Mouse (Mus musculus) lung, postnatal 4 days (tissue): ENCODE data around the gene Rasd1.

ENCODE experiments used
- DNase-seq, 2 experiments: peaks; one replicate each; pipeline ENCODE4 v3.0.0; 2021

The Rasd1 gene

DNA sequence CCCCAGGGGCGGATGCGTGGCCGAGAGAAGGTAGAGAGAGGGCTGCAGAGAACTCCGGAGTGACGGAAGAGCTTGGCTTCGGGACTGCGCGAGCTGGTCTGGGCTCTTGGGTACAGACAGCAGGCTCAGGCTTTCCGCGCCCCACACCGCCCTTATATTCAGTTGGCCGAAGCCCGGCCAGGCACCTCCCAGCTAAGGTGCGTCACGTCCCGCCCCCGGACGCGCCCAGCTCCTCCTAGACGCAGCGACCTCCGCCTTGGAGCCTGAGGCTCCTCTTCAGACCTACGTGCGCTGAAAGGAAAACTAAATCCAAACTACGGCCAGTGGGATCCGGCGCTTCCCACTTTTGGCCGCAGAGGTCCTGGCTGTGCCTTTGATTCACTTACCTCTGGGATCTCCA, at the start of gene Rasd1:
TSS of gene Rasd1 (minus strand) at position 127 of the 400 bp plus-strand sequence.
- peak; percentile 90 to 93 for DNase-seq

DNA sequence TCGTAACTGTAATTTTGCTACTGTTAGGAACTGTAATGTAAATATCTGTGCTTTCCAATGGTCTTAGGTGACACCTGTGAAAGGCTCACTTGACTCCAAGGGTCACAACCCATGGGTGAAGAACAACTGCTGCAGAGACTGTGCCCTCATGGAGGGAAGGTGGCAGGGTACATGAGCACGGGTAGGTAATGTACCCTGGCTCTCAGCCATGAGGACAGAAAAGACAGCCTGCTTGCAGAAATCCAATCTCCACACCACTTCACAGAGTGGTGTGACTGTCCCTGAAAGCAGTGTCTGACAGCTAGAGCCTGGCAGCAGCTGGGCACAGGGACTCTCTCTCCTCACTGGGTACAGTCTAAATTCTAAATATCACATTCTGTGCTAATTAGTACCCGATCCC, 46.8 kb upstream of the Rasd1 start:
- no peak for DNase-seq

DNA sequence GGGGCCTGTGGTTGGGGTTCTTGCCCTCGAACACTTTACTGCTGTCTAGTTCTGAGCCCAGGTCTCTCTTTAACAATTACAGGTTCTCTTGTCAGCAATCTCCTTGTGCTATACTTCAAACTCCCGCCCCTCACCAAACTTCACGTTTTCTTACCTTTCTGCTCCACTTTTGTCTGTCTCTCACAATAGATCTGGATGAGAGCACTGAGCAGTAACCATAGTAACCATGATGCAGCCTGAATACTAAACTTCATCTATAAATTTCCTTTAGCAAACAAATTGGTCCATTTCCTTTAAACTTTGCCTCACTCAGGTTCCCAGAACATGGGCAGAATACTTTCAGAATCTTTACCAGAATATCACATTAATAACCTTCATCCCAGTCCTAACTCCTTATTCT, 44.7 kb upstream of the Rasd1 start:
- DNase-seq = no peak

DNA sequence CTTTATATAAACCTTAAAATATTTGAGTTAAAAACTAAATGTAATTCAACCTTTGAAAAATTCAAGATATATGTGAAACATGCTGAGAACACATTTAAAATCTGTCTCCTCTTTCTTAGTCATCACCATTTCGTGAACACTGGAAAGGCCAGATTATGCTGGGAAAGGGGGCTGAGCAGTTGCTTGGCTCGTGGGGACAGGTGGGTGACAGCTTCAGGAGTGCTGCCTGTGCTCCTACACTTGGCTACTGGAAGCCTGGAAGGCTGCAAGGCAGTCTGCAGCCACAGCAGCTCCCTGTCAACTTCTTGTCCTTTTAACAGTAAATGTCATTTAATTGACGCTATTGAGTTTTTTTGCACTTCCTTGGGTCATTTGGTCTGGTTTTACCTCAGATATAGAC, 41.1 kb upstream of the Rasd1 start:
- no peak for DNase-seq

DNA sequence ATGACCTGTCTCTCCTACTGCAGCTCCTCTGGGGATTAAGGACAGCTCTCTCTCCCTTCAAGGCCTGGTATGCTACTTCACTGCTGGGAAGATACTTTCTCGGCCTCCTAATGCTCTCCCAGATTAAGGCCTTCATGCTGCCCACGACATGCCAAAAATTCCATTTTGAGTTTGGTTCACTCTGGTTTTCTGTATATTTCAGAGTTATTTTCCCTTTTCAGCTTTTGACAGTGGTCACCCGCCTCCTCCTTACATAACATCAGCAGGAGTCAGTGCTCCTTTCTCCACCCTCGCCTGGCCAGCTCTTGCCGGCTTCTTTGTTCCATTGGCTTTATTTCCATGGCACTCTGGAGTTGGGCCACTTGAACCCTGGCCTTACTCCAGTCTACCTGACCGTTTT, 40.0 kb upstream of the Rasd1 start:
- no peak for DNase-seq

DNA sequence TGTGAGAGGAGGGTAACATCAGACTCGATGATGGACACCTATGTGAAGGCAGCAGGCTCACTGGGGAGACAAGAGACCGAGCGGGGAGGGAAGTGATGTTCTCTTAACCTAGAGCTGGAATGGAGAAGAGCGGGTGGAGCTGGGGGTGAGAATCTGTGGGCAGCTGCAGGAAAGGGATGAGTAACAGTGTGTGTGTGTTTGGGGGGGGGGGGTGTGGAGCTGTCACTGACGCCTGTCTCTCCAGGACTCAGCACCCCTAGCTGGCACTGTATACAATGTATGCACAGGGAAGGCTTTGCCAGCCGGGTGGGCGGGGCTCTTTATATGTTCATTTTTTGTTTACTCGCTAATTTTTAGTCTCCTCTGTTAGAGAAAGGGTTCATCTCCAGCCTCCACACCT, 39.1 kb upstream of the Rasd1 start:
- DNase-seq = no peak

DNA sequence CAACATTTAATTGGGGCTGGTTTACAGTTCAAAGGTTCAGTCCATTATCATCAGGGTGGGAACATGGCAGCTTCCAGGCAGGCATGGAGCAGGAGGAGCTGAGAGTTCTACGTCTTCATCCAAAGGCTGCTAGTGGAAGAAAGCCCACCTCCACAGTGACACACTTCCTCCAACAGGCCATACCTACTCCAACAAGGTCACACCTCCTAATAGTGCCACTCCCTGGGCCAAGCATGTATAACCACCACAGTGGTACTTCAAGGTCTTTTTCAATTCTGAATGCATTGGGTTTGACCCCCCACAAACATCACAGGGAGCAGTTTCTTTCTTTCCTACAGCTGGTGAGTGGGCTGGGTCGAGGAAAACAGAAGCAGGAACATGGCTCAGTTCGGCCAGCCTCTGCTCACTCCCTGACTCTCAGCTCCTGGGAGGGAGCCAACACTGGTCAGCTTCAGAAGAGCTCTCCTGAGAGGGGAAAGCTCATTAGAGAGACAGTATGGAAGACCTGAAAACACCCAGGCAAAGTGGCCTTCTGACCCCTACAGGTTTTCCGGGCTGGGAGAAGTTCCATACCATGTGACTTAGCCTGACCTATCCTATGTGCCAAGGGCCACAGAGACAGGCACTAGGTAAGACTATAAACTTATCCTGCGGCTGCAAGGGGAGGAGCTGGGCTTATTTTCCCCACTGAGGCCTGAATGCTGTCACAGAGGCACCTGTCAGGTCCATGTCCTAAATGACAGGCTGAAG, 36.7 kb upstream of the Rasd1 start:
- no peak for DNase-seq

DNA sequence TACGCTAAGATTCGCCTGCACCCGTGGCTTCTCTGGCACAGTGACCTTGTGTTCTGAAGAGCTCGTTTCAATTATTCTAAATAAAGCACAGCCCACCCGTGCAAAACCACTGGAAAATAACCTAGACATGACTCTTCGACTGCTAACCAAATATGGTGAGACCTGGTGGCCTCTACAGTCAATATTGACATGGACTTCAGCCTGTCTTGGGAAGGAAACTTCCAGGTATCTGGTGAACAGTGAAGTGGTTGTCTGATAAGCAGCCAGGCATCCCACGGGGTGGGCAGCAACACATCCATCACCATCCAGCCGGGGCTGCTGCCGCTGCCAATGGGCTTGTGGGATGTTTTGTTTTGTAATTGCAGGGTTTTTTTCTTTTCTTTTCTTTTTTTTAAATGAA, 29.6 kb upstream of the Rasd1 start:
- DNase-seq = no peak

DNA sequence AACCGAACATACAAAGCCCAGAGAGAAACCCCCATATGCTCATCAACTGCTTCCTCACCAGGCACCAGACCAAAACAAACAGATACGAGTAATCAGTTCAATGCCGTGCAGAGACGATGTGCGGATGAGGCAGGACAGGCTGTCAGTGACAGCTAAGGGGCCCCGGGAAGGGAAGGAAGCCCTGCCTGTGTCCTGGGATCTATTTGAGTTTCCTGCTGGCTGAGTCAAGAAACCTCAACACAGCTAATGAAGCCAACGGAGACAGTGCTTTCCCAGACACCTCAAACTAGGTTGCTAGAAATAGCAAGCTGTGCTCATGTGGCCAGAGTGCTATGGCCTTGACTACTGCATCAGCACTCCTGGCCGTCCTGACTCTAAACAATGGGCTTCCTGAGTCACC, 26.6 kb upstream of the Rasd1 start:
- DNase-seq = peak; percentile 60 to 86

DNA sequence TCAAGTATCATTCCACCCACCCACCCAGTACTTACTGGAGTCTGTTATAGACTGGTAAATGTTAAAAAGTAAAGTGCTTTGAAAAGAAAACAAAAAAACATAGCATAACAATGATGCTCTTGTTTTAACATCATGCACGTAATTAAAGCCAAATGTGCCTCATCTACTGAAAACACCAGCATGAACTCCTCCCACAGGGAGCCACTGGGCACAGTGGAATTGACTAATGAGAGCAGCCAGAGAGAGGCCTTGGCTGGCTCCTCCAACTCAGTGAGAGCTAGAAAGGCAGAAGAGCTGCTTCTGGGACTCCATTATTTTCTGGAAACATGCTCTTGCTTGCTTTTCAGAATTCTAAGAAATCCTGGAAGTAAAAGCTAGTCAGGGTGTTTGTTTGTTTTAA, 24.7 kb upstream of the Rasd1 start:
- no peak for DNase-seq

DNA sequence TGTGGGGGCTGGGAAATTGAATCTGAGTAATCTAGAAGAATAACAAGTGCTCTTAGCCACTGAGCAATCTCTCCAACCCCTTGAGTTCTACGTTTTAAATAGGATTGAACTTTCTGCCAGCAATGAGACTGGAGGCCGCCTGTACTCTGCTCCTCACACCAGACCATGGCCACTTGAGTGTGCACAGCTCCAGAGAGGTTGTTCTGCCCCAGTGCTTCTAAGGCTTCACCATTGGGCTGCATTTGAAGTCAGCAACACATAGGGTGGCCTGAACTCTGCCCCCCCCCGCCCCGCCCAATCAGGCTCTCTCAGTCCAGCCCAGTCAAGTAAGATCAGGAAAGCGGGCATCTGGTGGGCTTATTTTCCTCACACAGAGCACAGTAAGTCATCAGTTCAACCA, 13.1 kb upstream of the Rasd1 start:
- no peak for DNase-seq

DNA sequence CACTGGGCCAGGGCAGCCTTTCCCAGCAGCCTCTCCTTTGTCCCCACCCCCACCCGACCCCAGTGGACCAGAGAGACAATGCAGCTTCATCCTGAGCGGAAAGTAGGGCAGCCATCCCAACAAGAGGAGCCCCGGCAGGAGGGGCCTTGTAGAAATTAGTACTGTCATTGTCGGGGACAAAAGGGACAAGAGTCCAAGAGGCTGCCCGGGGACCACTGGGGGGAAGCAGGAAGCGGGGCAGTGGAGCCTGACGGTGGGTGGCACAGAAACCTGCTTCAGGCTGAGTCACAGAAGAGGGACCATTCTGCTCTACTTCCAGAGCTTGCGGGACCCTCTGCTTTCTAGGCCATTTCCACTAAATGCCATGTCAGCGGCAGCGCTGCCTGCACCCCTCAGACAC, 10.5 kb upstream of the Rasd1 start:
- DNase-seq = no peak

DNA sequence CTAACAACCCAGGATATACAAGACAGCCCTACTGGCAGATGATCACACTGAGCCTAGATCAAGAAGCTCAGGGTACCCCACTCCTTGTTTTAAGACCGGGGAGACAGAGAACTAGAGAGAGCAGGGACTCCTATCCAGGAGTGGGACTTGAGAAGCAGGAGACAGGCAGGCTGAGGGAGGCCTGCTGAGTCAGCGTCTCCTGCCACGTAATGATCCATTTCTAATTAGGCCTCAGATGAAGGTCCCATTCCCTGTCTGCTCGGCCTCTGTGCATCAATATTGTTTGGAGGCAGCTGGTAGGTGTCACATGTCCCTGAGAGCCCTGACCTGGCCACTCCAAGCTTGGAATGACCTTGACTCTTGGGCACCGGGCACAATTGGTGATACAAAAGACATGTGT, 8.6 kb upstream of the Rasd1 start:
- DNase-seq = no peak

DNA sequence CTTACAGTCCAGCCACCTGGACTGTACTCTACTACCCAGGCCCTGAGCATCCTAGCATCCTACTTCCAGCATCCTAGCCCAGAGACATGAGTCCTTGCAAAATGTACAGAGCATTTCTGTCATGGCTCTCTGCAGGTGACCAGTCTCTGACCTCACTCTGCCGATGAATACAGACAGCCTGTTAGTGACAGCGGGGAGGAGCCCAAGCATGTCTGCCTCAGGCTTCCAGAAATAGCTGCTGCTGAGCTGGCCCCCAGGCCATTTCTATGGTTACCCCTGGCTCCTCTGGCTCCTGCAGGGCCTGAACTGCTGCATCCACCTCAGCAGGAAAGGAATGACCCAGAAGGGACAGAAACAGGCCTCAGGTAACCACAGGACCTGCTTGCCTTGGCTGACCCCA, 6.9 kb upstream of the Rasd1 start:
- DNase-seq = no peak

DNA sequence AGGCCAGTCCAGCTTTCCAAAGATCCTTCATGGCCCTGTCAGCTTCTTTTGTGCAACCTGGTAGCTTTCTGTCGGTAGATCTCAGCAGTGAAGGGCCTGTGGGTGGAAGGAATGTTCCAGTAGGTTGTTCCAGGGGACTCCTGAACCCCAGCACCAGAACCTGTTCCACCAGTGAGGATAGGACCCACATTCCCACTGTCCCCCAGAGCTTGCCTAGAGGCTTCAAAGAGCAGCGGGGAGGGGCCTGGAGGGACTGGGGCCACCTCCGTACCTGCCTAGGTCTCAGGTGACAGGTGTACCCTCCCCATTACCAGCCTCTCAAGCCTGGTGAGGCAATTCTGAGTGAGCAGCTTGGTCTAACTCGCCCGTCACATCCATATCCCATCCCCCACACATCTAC, 6.0 kb upstream of the Rasd1 start:
- DNase-seq = no peak

DNA sequence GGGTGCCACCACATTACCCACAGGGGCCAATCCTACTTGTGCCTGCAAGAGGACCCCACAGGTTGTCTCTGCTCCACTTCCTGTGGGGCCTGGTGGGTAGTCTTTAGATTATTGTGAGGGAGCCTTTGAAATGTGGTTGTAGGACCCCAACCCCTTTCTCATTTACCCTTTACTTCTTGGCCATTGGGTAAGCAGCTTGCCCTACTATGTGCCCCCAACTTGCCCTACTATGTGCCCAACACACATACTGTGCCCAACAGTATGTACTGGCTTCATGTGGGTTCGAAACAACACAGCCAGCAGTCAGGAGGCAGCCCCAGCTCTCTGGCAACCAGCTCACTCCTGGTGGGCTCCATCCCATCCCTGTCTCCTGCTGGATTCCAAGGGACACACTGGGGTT, 3.0 kb upstream of the Rasd1 start:
- no peak for DNase-seq

DNA sequence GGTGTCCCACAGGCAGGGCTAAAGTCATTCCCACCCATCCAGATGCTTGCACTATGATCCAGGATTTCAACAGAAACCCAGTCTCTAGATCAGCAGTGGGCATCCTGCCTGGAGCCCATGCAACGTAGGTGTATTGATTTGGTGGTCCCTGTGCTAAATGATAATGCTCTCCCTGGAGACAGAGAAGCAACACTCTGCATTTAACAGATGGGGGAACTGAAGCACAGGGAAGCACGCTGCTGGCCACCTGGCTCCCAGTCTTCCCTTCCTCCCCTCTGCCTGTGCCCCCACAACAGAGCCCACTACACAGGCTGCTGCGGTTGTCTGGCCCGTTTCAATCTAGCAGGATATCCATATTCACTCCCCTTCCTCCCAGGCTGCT, 1.3 kb upstream of the Rasd1 start:
- DNase-seq = no peak

DNA sequence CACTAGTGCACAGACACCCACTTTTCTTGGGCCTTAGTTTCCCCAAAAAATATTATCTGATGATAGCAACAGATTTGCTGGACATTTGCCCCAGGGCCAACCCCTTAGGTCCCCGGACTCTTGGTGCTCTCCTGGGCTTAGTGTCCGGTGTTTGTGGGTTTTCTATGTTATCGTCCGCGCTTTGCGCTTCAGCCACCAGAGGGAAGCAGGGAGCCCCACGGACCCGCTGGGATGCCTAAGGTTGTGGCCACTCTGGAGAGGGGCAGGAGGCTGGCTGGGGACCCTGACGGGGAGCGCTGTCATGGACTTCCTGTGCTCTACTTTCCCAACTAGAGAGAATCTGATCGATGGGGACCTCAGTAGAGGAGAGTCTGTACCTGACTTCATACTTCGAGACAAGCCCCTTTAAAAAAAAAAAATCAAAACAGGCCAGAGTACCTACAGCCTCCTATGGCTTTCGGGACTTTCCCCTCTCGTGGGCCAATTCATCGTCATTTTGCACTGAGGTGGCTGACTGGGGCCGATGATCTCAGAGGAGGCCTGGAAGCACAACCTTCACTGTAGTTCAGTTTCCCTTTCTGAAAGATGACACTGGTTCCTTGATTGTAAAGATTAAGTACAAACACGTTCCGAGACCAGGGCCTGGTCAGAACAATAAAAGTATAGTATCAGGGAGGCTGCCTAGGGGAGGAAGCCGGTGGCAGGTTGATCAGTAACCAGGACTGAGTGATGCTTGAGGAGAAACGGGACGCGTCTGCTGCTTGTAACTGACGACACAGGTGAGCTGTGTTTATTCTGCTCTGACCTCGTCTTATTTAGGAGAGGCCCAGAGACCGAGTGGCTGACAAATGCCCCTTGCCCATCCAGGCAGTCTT, 720 bp upstream of the Rasd1 start:
- DNase-seq = peak; percentile 83 to 90

DNA sequence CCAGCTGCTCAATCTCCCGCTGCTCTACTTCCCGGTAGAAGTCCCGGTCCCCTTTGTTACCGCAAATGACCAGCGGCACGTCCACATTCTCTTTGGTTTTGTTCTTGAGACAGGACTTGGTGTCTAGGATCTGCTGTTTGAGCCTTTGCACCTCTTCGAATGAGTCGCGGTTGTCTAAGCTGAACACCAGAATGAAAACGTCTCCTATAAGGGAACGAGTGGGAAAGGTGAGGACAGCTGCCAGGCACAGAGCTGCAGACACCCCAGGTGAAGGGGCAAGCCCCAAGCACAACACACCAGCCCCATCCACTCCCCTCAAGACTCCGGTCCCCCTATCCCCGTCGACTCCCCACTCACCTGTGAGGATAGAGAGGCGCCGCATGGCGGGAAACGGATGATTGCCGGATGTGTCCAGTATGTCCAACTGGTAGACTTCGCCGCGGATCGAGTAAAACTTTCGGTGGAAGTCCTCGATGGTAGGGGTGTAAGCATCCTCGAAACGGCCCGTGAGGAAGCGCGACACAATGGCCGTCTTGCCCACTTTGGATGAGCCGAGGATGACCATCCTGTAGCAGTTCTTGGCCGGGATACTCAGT, 483 bp downstream of the Rasd1 start:
- peak in 1 of 2 experiments; percentile 37 for DNase-seq

DNA sequence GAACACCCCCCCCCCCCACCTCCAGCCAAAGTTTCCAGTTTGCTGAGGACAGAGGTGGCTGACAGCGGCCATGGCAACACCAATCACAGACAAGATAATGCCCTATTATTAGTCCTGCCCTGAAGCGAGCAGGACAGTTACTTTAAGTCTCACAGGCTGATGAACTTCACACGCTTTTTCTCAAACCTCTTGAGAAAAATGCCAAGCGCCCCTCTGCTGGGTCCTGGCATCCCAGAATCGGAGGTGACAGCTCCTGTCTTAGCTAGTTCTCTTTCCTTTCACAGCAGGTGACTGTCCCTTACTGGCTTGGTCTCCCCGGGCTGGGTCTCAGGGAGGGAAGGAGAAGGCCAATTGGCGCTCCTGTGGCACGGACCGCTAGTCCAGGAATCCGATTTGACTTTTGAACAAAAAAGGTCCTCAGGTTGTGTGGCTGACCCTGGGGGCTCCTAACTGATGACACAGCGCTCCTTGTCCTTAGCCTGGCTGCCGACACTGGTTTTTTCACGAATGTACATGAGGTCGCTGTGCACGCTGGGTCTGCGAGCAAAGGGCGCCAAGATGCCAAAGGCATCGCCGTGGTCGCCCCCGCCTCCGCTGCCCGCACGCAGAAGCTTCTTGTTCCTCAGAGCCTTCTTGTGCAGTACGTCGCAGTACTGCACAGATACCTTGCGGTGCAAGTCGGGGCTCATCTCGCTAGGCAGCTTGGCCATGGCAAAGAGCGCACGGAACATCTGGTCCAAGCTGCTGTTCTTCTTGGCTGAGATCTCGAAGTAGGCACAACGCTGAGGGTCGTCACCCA, 1.2 kb downstream of the Rasd1 start:
- DNase-seq = no peak

DNA sequence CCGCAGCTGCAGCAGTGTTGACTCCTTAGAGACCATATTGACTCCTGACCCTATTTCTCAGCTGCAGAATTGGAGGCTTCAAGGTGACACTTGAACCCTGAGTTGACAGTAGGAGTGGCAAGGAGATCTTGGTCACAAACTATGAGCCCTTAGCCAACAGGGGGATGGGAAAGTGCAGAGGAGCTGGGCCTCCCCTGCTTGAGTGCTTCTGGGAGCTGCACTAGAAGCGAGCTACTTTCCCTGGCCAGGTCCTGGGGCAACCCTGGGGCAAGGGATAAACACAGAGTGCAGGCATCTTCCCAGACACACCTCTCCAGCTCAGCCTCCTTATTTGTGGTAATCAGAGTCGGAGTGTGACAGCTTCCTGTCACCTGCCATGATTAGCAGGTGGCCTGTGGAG, 2.2 kb downstream of the Rasd1 start:
- DNase-seq = no peak

DNA sequence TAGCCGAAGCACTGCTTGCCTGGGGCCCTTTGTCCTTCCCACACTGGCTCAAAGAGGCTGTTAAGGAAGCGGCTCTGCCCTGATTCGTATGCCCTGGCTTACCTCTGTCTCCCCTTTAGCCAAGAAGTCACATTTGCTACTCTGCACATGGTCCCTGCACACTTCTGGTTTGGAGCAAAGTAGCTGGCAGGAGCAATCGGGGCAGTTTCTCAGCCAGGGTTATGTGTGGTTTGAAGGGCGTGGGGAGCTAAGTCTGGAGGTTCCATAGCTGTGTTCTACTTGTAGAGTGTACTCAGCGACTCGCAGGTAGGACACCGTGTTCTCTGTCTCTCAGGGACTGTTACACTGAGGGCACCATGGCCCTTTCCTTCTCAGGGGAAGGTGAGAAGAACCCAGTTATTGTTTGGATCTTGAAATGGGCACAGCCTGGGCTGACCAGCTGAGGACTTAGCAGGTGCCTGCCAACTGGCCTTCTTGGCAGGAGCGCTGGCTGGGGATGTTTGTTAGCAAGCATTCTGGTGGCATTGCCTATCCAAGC, 3.3 kb downstream of the Rasd1 start:
- DNase-seq = no peak
